Mouse (Mus musculus): ENCODE measurements at regions not wholly inside any gene's neighbourhood (a gene's known extent, or its start where the extent isn't known, plus 50 kb on each side); places are given as distances from the start of the nearest gene placed in this dataset.

- DNase-seq (ENCODE audit: low spot score in 2 of 2) = no peak
Measured at GRCm38 (mm10) chr8:34455376-34455775, 343.8 kb upstream of the Gm10131 start.

- DNase-seq (ENCODE audit: low spot score in 2 of 2) = no peak
Measured at GRCm38 (mm10) chr8:34452811-34453210, 341.3 kb upstream of the Gm10131 start.

- no peak for DNase-seq (ENCODE audit: low spot score in 2 of 2)
Measured at GRCm38 (mm10) chr8:34451211-34452000, 339.9 kb upstream of the Gm10131 start.

GRCm38 (mm10) chr8:34449391-34450044 lies 338.0 kb upstream of the Gm10131 start:
- DNase-seq (ENCODE audit: low spot score in 2 of 2) = no peak

GRCm38 (mm10) chr8:34447880-34448830 lies 336.6 kb upstream of the Gm10131 start:
- DNase-seq (ENCODE audit: low spot score in 2 of 2) = no peak

GRCm38 (mm10) chr8:34442688-34443087 lies 331.2 kb upstream of the Gm10131 start:
- DNase-seq (ENCODE audit: low spot score in 2 of 2) = no peak

- DNase-seq (ENCODE audit: low spot score in 2 of 2) = no peak
Measured at GRCm38 (mm10) chr8:34441756-34442155, 330.2 kb upstream of the Gm10131 start.

- DNase-seq (ENCODE audit: low spot score in 2 of 2) = no peak
Measured at GRCm38 (mm10) chr8:34440771-34441170, 329.2 kb upstream of the Gm10131 start.

- DNase-seq (ENCODE audit: low spot score in 2 of 2) = no peak
Measured at GRCm38 (mm10) chr8:34438771-34439170, 327.2 kb upstream of the Gm10131 start.

GRCm38 (mm10) chr8:34431985-34432384 lies 320.4 kb upstream of the Gm10131 start:
- no peak for DNase-seq (ENCODE audit: low spot score in 2 of 2)

GRCm38 (mm10) chr8:34429231-34429630 lies 317.7 kb upstream of the Gm10131 start:
- no peak for DNase-seq (ENCODE audit: low spot score in 2 of 2)

GRCm38 (mm10) chr8:34401571-34401970 lies 290.0 kb upstream of the Gm10131 start:
- no peak for DNase-seq (ENCODE audit: low spot score in 2 of 2)

GRCm38 (mm10) chr8:34398914-34399813 lies 287.6 kb upstream of the Gm10131 start:
- DNase-seq (ENCODE audit: low spot score in 2 of 2) = no peak

- DNase-seq (ENCODE audit: low spot score in 2 of 2) = no peak
Measured at GRCm38 (mm10) chr8:34397583-34398411, 286.3 kb upstream of the Gm10131 start.

- no peak for DNase-seq (ENCODE audit: low spot score in 2 of 2)
Measured at GRCm38 (mm10) chr8:34397225-34397582, 285.7 kb upstream of the Gm10131 start.

- DNase-seq (ENCODE audit: low spot score in 2 of 2) = peak in 1 of 2 experiments; percentile 23
Measured at GRCm38 (mm10) chr8:34392981-34393828, 281.7 kb upstream of the Gm10131 start.

GRCm38 (mm10) chr8:34392208-34392980 lies 280.9 kb upstream of the Gm10131 start:
- DNase-seq (ENCODE audit: low spot score in 2 of 2) = peak in 1 of 2 experiments; percentile 49

- no peak for DNase-seq (ENCODE audit: low spot score in 2 of 2)
Measured at GRCm38 (mm10) chr8:34385806-34386439, 274.4 kb upstream of the Gm10131 start.

All from frontal cortex, postnatal 25 days (tissue).